Mouse (Mus musculus): ENCODE measurements around the gene Sema4d. TPM values are rescaled to one million over a fixed set of nuclear protein-coding genes. Genes with fewer than 3 reads are reported as not detected.

The Sema4d gene
- total RNA-seq, 1 experiment: 25.1 TPM

DNA sequence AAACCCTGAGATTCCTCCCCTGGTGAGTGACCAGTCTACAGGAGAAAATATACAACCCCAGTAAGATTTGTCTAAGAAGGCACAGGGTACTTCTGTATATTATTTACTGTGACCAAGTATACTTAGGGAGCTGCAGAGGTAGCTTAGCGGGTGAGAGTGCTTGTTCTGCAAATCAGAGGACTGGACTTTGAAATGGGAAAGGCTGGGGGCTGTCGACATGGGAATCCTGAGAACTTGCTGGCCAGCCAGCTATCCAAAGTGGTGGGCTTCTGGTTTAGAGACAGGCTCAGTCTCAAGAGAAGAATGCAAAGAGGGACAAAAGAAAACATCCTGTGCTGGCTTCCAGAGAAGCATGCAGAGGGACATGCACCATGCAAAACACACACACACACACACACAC is 5.7 kb downstream of the Sema4d start:
- TF ChIP-seq CHD2 (IDR thresholded peaks at IDR 0.05; ENCODE audit: low read depth, low read length) (no peak), ZC3H11A (IDR thresholded peaks at IDR 0.05; ENCODE audit: borderline replicate concordance, low read depth, low read length) (no peak), ZNF384 (IDR thresholded peaks at IDR 0.05; ENCODE audit: low read depth, low read length) (no peak), HCFC1 (IDR thresholded peaks at IDR 0.05; ENCODE audit: borderline replicate concordance, insufficient read depth, low read length) (no peak), MAFK (IDR thresholded peaks at IDR 0.05; ENCODE audit: insufficient read depth, low read depth, low read length) (no peak)
- DNase-seq (ENCODE audit: low read depth, low spot score): no peak
- Histone ChIP-seq H3K4me3 (ENCODE audit: insufficient read depth in 1 of 2, low read depth in 1 of 2, low read length in 2 of 2, poor library complexity in 1 of 2, severe bottlenecking in 1 of 2) (no peak overlapping the region), H3K9ac (ENCODE audit: insufficient read depth, low read depth, low read length, poor library complexity, severe bottlenecking) (no peak overlapping the region), H3K9me3 (ENCODE audit: control insufficient read depth, insufficient read depth, low read depth, low read length) (no peaks in the 10 kb centered on the region), H3K27ac (ENCODE audit: insufficient read depth, low read depth, low read length, poor library complexity, severe bottlenecking) (no peak overlapping the region), H3K4me1 (ENCODE audit: control insufficient read depth in 2 of 2, insufficient read depth in 2 of 2, low read length in 2 of 2, poor library complexity in 1 of 2) (peaks cover 0 to 17% of the 10 kb centered on the region in 2 experiments; a peak in 1 of 4 replicates), H3K36me3 (ENCODE audit: control insufficient read depth, insufficient read depth, low read length, poor library complexity, severe bottlenecking) (no peaks in the 10 kb centered on the region)
- in situ Hi-C loops (cut with MboI; ENCODE audit: low sequenced_read_pairs in 2 of 2, unreplicated experiment in 2 of 2): no loop called here

DNA sequence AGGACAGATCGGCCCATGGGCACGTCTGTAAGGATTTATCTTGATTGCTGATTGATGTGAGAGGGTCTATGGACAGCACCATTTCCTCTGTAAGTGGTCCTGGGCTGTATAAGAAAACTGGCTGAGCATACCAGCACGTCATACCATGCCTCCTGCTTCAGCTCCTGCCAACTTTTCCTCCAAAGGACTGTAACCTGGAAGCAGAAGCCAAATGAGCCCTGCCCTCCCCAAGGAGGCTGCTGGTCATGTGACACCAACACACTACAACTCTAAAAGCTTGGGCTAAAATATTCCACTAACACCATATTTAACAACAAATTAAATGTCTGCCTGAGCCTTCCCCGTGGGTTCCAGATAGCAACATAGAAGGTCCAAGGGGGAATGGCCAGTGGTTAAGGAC is 6.9 kb downstream of the Sema4d start:
- no peaks in the 10 kb centered on the region for H3K9me3 ChIP-seq (ENCODE audit: control insufficient read depth, insufficient read depth, low read depth, low read length)
- DNase-seq (ENCODE audit: low read depth, low spot score): no peak
- H3K36me3 ChIP-seq (ENCODE audit: control insufficient read depth, insufficient read depth, low read length, poor library complexity, severe bottlenecking): no peaks in the 10 kb centered on the region
- H3K4me1 ChIP-seq (ENCODE audit: control insufficient read depth in 2 of 2, insufficient read depth in 2 of 2, low read length in 2 of 2, poor library complexity in 1 of 2): peaks cover 0 to 13% of the 10 kb centered on the region in 2 experiments; a peak in 1 of 4 replicates
- no peak overlapping the region for H3K27ac ChIP-seq (ENCODE audit: insufficient read depth, low read depth, low read length, poor library complexity, severe bottlenecking)
- H3K4me3 ChIP-seq (ENCODE audit: insufficient read depth in 1 of 2, low read depth in 1 of 2, low read length in 2 of 2, poor library complexity in 1 of 2, severe bottlenecking in 1 of 2): no peak overlapping the region
- TF ChIP-seq ZNF384 (IDR thresholded peaks at IDR 0.05; ENCODE audit: low read depth, low read length): no peak
- TF ChIP-seq HCFC1 (IDR thresholded peaks at IDR 0.05; ENCODE audit: borderline replicate concordance, insufficient read depth, low read length): no peak
- no peak for TF ChIP-seq ZC3H11A (IDR thresholded peaks at IDR 0.05; ENCODE audit: borderline replicate concordance, low read depth, low read length)
- no peak for TF ChIP-seq CHD2 (IDR thresholded peaks at IDR 0.05; ENCODE audit: low read depth, low read length)
- TF ChIP-seq MAFK (IDR thresholded peaks at IDR 0.05; ENCODE audit: insufficient read depth, low read depth, low read length): no peak
- in situ Hi-C loops (cut with MboI; ENCODE audit: low sequenced_read_pairs in 2 of 2, unreplicated experiment in 2 of 2): no loop called here
- no peak overlapping the region for H3K9ac ChIP-seq (ENCODE audit: insufficient read depth, low read depth, low read length, poor library complexity, severe bottlenecking)

DNA sequence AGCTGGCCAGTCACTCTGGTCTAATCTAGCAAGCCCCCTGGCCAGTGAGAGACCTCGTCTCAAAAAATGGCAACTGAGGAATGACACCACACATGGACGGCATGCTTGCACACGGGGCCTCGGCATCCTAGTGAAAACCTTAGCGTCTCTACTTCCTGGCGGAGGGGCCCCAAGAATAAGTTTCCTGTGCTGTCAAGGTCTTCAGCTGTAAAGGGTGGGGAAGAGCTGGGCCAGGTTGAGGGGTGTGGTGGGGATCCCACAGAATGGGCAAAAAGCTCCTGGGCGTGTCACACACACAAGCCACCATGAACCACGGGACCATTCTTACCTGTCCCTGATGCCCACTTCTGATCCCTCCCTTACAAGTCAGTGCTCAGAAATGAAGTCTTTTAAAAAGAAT is 9.1 kb downstream of the Sema4d start:
- TF ChIP-seq HCFC1 (IDR thresholded peaks at IDR 0.05; ENCODE audit: borderline replicate concordance, insufficient read depth, low read length): no peak
- no peak for TF ChIP-seq MAFK (IDR thresholded peaks at IDR 0.05; ENCODE audit: insufficient read depth, low read depth, low read length)
- no peak for TF ChIP-seq ZC3H11A (IDR thresholded peaks at IDR 0.05; ENCODE audit: borderline replicate concordance, low read depth, low read length)
- no peak for TF ChIP-seq CHD2 (IDR thresholded peaks at IDR 0.05; ENCODE audit: low read depth, low read length)
- Histone ChIP-seq H3K9ac (ENCODE audit: insufficient read depth, low read depth, low read length, poor library complexity, severe bottlenecking) (no peak overlapping the region), H3K36me3 (ENCODE audit: control insufficient read depth, insufficient read depth, low read length, poor library complexity, severe bottlenecking) (no peaks in the 10 kb centered on the region), H3K27ac (ENCODE audit: insufficient read depth, low read depth, low read length, poor library complexity, severe bottlenecking) (no peak overlapping the region), H3K9me3 (ENCODE audit: control insufficient read depth, insufficient read depth, low read depth, low read length) (no peaks in the 10 kb centered on the region), H3K4me3 (ENCODE audit: insufficient read depth in 1 of 2, low read depth in 1 of 2, low read length in 2 of 2, poor library complexity in 1 of 2, severe bottlenecking in 1 of 2) (no peak overlapping the region), H3K4me1 (ENCODE audit: control insufficient read depth in 2 of 2, insufficient read depth in 2 of 2, low read length in 2 of 2, poor library complexity in 1 of 2) (peaks cover 0 to 11% of the 10 kb centered on the region in 2 experiments; a peak in 1 of 4 replicates)
- in situ Hi-C loops (cut with MboI; ENCODE audit: low sequenced_read_pairs in 2 of 2, unreplicated experiment in 2 of 2): no loop called here
- DNase-seq (ENCODE audit: low read depth, low spot score): no peak

- Histone ChIP-seq H3K36me3 (ENCODE audit: control insufficient read depth, insufficient read depth, low read length, poor library complexity, severe bottlenecking) (no peaks in the 10 kb centered on the region), H3K9ac (ENCODE audit: insufficient read depth, low read depth, low read length, poor library complexity, severe bottlenecking) (no peak overlapping the region), H3K4me1 (ENCODE audit: control insufficient read depth in 2 of 2, insufficient read depth in 2 of 2, low read length in 2 of 2, poor library complexity in 1 of 2) (peaks cover 0 to 12% of the 10 kb centered on the region in 2 experiments; a peak in 1 of 4 replicates), H3K27ac (ENCODE audit: insufficient read depth, low read depth, low read length, poor library complexity, severe bottlenecking) (no peak overlapping the region; the same call in 1 of the 2 replicates), H3K4me3 (ENCODE audit: insufficient read depth in 1 of 2, low read depth in 1 of 2, low read length in 2 of 2, poor library complexity in 1 of 2, severe bottlenecking in 1 of 2) (no peak overlapping the region), H3K9me3 (ENCODE audit: control insufficient read depth, insufficient read depth, low read depth, low read length) (no peaks in the 10 kb centered on the region)
- in situ Hi-C loops (cut with MboI; ENCODE audit: low sequenced_read_pairs in 2 of 2, unreplicated experiment in 2 of 2): no loop called here
- DNase-seq (ENCODE audit: low read depth, low spot score): no peak
- TF ChIP-seq ZC3H11A (IDR thresholded peaks at IDR 0.05; ENCODE audit: borderline replicate concordance, low read depth, low read length) (no peak), HCFC1 (IDR thresholded peaks at IDR 0.05; ENCODE audit: borderline replicate concordance, insufficient read depth, low read length) (no peak), MAFK (IDR thresholded peaks at IDR 0.05; ENCODE audit: insufficient read depth, low read depth, low read length) (no peak), ZNF384 (IDR thresholded peaks at IDR 0.05; ENCODE audit: low read depth, low read length) (no peak), CHD2 (IDR thresholded peaks at IDR 0.05; ENCODE audit: low read depth, low read length) (no peak)
Observed at GRCm38 (mm10) chr13:51783857-51784256, 9.7 kb downstream of the Sema4d start.
